Mouse (Mus musculus) mouse embryonic stem cell (cell line): ENCODE data around the gene Mdfi.

Source experiments
- in situ Hi-C, 2 experiments: fragments of 300-500 bp; cut with MboI; formaldehyde crosslinking; loops; 1 replicate in 1 of 2; 3 replicates in 1 of 2; pipeline ENCODE4 v1.14.3; 2019 to 2020; ENCODE audit warnings: low sequenced_read_pairs in 2 of 2, low pct_unique_long_range_greater_than_20kb in 1 of 2, mixed read lengths in 1 of 2; ENCODE audit not compliant: unreplicated experiment in 1 of 2

Mdfi gene

DNA sequence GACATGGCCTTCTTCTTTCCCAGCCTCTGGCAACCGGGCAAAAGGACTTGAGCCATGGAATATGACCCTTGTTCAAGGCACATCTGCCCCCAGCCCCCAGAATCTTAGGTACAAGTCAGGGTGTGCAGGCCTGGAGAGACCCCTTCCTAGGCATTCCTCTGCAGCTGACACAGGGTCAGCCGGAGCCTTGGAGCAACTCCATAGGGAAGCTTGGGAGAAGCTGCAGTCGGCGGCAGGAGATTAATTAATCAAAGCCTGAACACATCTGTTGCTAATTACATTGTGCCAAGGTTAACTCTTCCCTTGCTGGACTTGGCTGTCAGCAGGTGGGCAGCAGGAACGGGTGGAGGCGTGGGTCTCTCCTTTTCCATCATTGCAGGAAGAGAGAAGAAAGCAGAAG is 20.0 kb downstream of the Mdfi start:
- in situ Hi-C loops = no loop called here

DNA sequence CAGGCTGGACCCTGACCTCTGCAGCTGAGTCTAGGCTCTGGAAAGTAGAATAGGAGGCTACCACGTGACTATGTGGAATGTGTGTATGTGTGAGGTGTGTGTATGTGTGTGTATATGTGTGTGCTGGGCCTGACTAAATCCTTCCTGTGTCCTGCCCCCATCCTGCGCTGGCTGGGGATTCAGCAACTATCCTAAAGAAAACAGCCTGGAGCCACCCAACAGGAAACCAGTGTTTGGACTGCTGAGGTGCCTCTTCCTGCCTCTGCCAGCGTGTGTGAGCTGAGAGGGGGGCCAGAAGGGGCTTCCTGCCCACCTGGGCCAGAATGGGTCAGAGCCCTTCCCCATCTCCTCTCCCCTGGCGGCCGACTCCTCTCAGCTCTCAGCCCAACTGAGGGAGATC is 20.9 kb downstream of the Mdfi start:
- in situ Hi-C loops = no loop called here

DNA sequence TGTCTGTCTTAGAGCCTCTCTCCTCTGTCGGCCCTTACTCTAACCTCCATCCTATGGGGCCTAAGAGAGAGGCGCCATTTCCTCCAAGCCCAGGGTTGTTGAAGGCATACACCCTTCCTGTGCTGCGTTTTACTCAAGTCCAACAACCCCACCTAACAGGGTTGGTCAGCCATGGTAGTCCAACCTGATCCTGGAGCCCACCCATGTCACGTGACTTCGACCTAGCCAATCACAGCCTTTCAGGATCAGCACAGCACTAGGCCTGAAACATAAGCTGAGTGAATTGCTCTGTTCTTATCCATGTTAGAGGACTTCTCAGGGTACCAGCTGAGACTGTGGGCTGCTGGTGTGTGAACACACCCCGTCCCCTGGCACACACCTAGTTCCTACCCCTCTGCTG is 22.3 kb downstream of the Mdfi start:
- in situ Hi-C loops = no loop called here

DNA sequence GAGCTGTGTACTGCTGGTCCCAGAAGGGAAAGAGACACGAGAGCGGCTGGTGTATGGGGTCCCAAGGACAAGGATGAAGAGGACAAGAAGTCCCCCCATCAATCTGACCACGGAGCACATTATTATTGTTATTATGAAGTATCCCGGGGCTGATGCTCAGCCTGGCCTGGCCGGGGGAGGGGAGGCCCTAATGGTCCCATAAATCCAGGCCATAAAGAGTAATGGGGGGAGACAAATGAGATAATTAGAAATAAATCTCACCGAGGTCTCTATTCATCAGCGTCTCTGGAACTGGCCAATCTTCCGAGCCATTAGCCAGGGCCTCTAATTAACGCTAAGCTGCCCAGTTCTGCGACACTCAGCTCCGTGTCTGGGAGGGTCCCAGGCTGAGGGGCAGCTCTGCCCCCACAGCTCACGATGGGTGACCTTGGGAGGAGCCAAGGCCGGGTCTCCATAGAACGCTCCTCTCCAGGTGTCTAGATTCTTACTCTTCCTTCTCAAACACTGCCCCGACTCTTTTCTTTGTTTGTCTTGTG is 23.2 kb downstream of the Mdfi start:
- in situ Hi-C loops = no loop called here

DNA sequence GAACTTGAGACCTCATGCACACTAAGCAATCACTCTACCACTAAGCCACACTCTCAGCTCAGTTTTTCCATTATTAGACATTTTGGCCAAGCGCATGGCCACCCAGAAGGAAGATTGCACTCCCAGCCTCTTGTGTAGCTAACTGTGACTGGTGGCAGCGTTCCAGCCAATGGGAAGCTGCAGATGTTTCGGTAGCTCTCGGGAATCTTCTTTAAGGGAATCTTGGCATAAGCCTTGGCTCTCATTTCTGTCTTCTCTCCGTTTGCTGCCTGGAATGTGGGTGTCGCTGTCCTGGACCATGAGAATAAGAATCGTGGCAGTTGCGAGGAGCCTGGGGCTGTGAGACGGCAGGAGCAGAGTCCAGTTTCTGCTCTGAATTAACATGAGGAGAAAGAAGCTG is 28.3 kb downstream of the Mdfi start:
- in situ Hi-C loops = no loop called here

DNA sequence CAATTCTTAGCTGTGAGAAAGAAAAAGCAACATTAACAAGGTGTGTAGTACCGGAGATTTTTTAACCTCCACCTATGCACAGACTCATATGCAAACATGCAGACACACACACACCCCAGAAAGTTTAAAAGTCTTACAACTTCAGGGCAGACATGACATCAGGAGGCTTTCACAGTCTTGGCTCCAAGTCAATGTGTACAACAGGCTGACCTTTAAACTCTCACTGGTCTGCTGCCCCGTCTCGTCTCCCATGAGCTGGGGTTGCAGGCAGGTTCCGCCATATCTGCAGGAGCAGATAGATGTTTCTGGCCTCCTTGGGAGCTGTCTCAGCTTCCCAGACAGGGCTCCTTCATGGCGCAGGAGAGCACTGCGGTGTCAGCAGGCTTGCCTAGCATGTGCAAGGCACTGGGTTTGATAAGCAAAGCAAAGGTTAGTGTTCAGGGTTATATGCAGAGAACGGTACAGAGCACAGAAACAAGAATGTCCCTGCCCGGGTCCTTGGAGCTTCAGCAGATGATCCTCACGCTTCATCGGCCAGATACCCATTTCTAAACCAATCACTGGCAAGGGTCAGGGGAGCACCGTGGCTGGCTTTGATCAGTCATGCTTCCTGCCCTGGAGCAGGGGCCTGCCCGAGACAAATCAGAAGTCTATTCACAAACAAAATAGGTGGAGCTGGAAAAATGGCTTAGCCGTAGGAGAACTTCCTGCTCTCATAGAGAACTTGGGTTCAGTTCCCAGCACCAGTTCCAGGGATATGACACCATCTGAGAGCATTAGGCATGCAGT is 29.2 kb downstream of the Mdfi start:
- in situ Hi-C loops = no loop called here

DNA sequence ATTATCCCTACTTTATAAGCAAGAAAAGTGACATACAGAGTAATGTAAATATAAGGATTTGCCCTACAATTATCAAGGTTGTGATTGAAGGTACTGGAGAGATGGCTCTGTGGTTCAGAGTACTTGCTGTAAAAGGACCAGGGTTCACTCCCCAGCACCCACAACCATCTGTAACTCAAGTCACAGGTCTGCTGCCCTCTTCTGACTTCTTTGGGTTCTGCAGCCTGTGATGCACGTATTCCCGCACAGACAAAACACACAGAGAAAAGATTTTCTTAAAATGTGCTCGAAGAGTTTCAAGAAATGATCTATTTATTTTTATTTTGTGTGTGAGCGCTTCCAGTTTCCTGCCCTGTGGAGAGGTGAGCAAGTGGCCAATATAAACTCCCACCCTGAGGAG is 30.8 kb downstream of the Mdfi start:
- in situ Hi-C loops = no loop called here

DNA sequence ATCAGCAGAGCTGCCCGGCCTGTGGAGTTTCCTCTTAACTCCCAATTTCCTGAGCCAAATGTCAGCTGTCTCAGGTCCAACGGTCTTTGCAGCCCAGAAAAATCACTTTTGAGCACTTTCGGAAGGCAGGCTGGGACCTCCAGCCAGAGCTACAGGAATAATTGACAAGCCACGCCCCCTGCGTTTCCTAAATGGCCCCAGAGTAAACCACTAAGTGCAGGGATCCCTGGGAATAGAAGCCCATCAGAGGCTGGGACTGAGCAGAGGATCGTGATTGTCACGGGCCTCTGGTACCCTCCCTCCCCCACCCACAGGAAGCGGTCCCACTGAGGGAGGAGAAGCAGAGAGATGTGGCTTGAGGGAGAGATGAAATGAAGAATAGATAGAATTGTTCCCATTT is 31.7 kb downstream of the Mdfi start:
- in situ Hi-C loops = no loop called here

DNA sequence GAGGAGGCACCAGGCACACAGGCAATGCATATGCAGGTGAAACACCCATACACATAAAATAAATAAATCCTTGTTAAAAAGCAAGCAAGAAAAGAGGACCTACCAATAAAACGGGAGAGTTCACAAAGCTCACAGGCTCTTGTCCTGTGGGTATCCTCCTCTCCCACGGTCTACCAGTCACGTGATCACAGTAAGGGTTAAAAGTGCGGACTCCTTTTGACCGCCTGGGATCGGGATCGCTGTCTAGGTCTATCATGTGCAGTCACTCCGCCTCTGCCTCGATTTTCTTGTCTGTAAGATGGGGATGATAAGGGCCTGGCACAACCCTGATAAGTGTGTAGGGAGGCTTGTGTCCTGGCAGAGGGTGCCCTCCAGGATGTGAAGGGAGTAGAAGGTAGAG is 37.1 kb downstream of the Mdfi start:
- in situ Hi-C loops = no loop called here

DNA sequence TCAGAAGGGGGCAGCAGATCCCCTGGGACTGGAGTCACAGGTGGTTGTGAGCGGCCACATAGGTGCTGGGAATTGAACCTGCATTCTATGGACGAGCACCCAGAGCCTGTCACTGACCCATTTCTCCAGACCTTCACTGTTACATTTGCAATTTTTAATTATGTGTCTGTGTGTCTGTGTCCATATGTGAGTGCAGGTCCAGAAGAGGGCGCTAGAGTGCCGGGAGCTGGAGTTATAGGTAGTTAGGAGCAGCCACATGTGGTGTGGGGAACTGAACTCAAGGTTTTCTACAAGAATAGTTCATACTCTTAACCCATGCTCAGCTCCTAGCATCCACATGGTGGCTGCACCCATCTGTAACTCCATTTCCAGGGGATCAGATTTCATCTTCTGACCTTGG is 37.5 kb downstream of the Mdfi start:
- in situ Hi-C loops = no loop called here

DNA sequence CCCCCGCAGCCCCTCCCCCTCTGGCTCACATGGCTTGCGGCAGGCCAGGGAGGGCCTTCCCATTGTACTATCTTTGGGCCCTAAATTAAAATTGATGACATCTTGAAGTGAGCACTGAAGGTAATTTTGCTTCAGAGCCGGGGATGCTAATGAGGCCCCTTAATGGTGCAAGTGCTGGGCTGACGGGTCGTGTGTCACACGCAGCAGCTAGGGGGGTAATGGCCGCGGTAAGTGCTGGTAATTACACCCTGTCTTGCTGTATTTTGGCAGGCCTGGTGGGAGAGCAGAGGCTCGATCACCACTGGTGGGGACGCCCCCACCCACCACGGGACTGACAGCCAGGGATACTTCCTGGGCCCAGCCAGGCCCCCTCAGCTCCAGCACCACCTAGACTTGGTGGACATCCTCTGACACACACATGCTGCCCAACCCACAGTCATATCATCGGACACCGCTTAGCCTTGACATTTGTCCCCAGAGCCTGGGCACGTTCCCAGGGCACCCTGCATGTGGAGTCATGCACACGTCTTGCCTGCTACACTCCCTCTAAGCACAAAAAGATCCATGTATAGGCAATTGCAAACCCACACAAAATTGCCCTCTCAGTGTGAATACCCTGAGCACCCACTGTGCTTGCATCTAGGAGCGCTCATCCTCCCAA is 38.2 kb downstream of the Mdfi start:
- in situ Hi-C loops = no loop called here

DNA sequence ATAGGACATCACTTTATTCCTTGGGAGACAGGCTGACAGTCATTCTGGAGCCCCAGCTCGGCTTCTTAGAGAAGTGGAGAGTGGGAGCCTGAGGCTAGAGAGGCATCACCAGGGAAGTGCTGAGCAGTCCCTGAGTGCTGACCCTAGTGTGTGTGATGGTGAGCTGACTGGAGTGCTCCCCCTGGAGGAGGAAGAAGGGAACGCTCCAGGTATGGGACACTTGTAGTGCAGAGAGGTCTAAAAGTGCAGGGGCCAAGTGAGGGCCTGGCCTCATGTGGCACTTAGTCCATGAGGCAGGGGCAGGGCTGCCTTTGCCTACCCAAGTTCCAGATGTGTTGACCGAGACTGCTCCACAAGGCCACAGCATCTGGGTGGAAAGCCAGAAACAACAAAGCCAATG is 39.0 kb downstream of the Mdfi start:
- in situ Hi-C loops = no loop called here

DNA sequence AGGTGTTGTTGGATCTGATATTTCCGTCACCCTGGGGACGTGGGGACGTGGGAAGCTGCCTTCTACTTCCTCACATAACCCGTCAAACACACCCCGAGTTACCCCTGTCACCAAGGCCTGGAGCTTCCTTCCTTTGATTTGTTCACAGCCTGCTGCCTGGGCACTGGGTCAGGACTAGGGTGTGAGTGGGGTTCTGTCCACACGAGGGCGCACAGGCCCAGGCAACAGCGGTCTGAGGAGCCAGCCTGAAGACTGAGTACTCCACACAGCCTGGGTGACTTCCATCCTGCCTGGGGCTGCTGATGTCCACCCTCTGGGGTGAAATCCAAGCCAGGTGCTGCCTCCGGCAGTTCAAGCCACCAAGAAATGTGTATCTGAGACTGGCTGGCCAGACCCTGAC is 41.1 kb downstream of the Mdfi start:
- in situ Hi-C loops = no loop called here

DNA sequence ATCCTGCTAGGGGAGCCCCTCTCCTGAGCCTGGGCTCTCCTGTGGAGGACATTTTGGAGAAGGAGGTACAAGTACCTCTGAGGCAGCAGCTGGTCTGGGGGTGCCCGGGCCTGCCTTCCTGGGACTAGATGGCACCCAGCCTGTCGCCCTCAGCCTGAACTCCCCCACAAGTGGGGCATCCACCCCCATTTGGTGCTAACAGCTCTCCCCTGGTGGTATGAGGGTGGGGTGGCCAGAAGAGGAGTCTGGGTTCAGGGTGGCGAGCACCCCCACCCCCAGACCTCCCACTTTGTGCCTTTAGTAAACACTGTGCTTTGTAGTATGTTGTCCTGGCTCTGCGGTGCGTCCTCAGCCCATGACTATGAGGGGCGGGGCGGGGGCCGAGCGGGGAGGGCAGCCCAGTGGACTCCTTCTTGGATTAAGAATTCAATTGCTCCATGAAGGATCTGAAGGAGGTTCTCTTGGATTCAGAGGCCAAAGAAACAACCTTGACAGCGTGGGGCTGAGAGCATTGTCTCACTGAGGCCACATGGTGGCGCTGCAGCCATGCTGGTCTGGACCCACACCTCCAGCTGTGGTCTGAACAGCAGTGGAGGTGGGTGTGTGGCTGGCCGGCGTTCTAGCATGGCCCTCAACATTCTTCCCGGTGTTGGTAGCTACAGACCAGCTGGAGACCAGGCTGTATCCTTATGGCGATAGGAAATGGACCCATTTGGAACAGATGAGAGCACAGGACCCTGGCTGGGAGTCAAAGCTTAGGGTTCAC is 42.2 kb downstream of the Mdfi start:
- in situ Hi-C loops = no loop called here

DNA sequence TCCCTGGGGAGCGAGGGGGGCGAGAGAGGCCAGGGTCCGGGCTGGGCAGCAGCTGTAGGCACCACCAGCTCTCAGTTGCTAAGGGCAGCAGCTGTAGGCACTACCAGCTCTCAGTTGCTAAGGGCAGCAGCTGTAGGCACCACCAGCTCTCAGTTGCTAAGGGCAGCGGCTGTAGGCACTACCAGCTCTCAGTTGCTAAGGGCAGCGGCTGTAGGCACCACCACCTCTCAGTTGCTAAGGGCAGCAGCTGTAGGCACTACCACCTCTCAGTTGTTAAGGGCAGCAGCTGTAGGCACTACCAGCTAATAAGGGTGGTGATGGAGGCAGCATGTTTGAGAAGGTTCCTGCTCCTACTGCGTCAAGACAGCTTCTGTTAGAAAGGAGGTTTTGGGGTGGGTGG is 45.5 kb downstream of the Mdfi start:
- in situ Hi-C loops = no loop called here

DNA sequence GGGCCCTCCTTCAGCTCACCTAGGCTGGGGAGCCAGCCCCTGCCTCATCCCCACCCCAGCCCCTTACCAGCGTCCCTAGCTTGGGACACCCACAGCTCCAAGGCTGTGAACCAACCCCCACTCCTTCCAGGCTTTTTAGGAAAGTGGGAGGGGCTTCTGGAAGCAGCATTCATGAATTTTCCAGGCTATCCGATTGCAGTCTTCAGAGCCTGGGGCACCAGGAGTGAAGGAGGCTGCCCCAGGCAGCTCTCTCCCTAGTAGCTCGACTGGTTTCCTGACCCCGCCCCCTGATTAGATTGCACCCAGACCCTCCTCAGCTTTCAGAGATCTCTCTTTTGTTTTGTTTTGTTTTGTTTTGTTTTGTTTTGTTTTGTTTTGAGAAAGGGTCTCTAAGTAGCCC is 46.2 kb downstream of the Mdfi start:
- in situ Hi-C loops = no loop called here

DNA sequence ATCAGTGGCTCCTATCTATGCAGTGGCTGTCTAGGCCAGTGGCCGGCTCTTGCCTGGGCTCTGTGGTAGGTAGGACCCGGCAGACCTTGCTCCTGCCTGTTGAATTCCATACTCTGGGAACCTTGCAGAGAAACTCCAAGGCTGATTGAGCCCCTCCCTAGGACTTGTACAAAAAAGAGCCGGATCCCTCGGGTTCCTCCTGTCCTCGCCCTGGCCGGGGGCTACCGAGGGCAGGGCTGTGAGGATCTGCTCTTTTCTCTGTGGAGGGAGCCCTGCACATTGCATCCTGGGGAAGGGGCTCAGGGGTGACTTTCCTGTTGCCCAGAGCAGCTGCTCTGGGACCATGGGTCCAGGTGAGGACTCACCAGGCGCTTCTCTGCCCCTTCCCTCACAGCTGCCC is 46.9 kb downstream of the Mdfi start:
- in situ Hi-C loops = no loop called here

DNA sequence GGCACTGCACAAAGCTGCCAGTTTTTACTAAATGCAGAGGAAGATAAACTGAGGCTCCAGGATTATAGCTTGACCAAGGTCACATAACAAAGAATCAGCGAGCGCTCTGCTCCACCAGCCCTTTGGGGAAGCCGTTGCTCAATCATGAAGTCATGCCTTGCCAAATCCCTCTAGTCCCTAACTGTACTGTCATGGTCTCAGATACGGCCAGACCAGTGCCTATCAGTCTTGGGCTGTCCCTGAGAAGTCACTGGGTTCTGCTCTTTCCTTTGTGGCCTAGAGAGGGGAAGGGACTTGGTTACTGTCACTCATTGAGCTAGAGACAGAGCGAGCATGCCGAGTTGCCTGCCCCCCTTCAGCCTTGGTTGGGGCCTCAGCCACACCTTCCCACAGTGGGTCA is 50.1 kb downstream of the Mdfi start:
- in situ Hi-C loops = no loop called here

DNA sequence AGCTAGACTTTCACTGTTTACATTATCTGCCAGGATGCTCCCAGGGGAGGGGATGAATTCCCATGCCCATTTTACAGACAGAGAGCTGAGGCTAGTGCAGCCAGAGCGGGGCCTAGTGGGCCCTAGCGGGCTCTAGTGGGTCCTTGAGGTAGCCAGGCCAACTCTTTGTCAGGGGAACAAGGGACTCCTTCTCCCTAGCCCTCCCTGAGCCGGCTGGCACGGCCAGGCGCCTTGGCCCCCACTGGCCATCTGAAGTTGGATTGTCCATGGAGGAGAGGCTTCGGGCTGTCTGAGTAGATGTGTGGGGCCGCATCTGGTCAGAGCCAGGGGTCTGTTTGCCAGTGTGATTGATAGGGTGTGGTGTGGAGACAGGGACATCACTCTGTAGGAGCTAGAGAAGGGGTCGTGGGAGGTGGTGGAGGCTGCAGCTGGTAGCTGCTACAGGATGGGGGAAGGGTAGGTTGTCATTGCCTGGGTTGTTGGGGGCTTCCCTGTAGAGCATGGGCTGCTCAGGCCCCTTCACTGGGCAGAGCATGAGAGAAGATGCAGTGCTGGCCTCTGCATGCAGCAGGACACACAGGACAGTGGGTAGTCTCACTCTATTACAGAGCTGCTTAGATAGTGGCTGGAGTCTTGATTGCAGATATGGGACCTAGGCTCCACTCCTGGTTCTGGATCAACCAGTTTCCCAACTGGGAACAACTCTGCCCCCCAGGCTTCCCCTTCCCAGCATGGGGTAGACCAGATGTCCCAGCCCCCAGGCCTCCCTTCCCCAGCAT is 50.9 kb downstream of the Mdfi start:
- in situ Hi-C loops = no loop called here
